Mouse (Mus musculus): ENCODE results near the gene Spem2.
A peak's percentile ranks its signal among the peaks of the same experiment; 100 is the strongest.

Gene Spem2

DNA sequence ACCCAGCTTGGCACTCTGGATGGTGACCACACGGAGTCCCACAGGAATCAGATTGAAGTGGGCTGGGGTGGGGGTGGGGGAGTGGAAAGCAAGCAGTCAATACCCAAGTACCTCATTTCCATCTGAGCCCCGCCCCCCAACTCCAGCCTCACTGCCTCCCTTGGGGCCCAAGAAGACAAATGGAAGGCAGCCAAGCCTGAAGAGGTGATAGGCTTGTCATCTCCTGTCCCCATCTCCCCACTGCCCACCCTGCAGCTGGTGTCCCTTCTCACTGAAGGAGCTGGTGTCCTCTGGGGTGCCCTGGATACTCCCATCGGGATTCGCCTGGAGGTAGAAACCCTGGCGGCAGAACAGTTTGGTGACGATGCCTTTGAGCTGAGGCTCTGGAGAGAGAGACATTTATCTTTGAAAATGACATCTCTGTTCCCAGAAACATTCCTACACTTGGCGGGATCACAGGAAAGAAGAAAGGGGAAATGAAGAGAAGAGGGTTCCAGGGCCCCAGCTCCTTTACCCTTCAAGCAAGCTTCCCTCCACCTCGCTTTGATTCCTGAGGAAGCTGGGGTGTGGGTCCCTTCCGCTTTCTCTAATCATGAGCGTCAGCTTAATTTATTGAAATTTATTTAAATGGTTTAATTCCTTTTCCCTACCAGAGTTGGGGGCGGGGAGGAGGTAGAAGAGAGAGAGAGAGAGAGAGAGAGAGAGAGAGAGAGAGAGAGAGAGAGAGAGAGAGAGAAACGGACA, 18.7 kb downstream of the Spem2 start:
- peak; percentile 68 for DNase-seq (ENCODE audit: low read depth, low spot score)

DNA sequence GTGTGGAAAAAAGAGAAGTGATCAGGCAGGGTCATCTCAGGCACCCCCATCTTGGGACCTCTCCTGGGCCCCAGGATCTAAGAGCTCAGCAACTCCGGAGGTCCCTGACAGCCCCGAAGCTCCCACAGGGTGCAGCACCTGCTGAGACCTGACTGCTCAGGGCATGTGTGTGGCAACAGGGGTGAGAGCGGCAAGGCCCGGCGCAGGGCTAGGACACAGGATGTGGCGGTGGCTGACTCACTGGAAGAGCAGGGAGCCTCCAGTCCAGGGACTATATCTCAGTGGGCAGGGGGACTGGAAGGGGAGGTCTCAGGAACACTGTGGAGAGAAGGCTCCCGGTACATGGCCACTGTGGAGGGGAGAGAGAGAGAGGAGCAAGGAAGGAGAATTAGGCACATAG, 20.3 kb downstream of the Spem2 start:
- DNase-seq (ENCODE audit: low read depth, low spot score): no peak

- no peak for DNase-seq (ENCODE audit: low read depth, low spot score)
Measured at GRCm38 (mm10) chr11:69795983-69796435, 22.3 kb downstream of the Spem2 start.

GRCm38 (mm10) chr11:69795168-69795982, 22.9 kb downstream of the Spem2 start, which contains the start of gene Chrnb1:
TSS of gene Chrnb1 (minus strand) at chr11:69795943.
- peak; percentile 99 for DNase-seq (ENCODE audit: low read depth, low spot score)

- no peak for DNase-seq (ENCODE audit: low read depth, low spot score)
Measured at GRCm38 (mm10) chr11:69793429-69793828, 24.8 kb downstream of the Spem2 start.

DNA sequence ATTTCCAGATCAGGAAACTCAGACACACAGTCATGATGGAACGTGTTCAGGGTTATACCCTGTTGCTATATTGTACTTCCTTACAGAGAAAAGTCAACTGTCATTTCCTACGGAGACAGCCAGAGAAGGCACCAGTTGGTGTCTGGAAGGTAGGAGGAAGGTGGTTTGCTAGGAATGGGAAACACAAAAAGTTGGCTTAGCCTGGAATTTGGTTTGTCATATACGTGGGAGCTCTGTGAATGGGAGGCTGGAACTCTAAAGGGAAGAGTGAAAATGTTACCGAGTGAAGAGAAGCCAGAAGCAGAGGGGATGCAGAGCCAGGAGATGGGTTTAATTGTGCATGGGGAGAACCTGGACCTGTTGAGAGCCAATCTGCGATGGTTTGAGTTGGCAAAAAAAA, 26.8 kb downstream of the Spem2 start:
- DNase-seq (ENCODE audit: low read depth, low spot score): no peak

DNA sequence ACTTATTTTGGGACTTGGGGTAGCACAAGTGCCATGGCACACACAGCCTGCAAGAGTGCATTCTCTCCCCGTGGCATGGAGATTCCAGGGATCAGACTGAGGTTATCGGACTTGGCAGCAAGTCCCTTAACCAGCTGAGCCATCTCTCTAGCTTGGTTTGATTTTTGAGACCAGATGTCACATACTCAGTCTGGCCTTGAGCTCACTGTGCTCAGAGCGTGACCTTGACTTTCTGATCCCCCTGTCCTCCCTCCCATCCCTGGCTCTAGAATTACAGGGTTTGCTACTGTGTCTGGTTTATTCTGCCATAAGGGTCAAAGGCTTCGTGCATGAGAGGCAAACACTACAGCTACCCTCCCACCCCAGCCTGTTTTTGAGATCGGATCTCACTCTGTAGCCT, 28.8 kb downstream of the Spem2 start:
- no peak for DNase-seq (ENCODE audit: low read depth, low spot score)

GRCm38 (mm10) chr11:69787306-69787705, 31.0 kb downstream of the Spem2 start:
- peak; percentile 59 for DNase-seq (ENCODE audit: low read depth, low spot score)

DNA sequence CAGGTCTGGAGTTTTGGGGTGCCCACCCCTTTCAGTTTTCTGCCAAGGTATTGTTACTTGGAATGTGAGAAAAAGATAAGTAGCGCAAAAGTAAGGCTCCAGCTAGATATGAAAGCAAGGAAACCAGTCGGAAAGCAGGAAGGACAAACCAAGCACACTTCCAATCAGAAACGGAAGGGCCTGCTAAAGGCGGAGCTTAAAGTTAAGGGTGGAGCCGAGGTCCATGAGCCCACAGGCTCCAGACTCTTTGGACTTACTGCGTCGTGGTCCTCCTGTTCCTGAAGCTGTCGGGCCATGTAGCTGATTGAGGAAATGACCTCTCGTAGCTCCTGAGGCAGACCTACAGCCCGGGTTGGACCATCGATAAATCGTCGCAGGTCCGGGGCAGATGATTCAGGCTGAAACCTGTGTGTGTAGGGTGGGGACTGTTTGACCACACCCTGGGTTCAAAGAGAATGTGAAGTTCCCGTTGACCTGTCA, 33.4 kb downstream of the Spem2 start:
- peak; percentile 85 for DNase-seq (ENCODE audit: low read depth, low spot score)

DNA sequence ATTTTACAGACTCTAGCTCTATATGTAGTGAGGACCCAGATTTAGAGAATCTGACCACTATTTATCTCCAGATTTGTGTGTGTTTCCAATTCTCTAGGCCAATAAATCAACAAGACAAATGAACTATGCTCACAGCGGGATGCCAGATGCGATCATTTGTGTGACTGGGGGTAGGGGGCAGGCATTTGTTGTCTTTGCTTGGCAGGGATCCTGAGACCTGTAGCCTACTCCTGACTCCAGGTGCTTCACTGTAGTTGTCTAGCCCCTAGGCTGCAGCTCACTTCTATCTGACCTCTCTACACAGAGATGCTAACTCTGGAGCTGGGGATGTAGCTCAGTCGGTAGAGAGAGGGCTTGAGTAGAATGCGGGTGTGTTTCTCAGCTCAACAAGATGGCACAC, 36.4 kb downstream of the Spem2 start:
- peak; percentile 87 for DNase-seq (ENCODE audit: low read depth, low spot score)

GRCm38 (mm10) chr11:69778985-69779384, 39.3 kb downstream of the Spem2 start:
- no peak for DNase-seq (ENCODE audit: low read depth, low spot score)

DNA sequence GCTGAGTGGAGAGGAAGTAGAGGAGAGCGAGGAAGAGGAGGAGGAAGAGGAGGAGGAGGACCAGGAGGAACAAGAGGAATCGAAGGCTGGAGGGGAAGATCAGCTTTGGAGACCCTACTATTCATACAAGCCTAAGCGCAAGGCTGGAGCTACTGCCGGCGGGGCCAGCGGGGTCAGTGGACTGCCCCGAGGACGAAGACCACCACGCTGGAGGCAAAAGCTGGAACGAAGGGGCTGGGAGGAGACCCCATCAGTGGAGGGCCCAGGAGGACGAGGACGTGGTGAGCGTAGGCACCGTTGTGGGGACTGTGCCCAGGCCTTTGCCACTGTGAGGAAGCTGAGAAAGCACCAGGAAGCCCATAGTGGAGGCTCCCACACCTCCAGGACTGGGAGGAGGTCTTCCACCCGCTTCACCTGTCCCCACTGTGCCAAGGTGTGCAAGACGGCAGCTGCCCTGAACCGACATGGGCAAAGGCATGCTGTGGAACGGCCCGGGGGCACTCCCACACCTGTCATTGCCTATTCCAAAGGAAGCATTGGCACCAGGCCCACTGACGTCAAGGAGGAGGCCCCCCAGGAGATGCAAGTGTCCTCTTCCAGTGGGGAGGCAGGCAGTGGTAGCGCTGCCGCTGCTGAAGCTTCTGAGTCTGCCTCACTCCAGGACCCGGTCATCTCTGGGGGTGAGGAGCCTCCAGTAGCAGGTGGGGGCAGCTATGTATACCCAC, 39.8 kb downstream of the Spem2 start:
- DNase-seq (ENCODE audit: low read depth, low spot score): no peak

- no peak for DNase-seq (ENCODE audit: low read depth, low spot score)
Measured at GRCm38 (mm10) chr11:69777504-69778257, 40.6 kb downstream of the Spem2 start.

DNA sequence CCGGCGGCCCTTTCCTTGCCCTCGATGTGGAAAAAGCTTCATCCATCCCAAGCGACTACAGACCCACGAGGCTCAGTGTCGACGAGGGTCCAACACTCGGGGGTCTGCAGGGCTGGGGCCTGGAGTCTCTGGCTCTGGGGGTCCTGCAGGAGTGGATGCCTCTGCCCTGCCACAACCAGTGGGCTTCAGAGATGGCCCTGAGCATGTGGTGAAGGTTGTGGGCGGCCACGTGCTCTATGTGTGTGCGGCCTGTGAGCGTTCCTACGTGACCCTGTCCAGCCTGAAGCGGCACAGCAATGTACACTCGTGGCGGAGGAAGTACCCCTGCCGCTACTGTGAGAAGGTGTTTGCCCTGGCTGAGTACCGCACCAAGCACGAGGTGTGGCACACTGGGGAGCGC, 41.8 kb downstream of the Spem2 start:
- DNase-seq (ENCODE audit: low read depth, low spot score): no peak

GRCm38 (mm10) chr11:69775716-69776115, 42.5 kb downstream of the Spem2 start:
- no peak for DNase-seq (ENCODE audit: low read depth, low spot score)

- no peak for DNase-seq (ENCODE audit: low read depth, low spot score)
Measured at GRCm38 (mm10) chr11:69774961-69775360, 43.3 kb downstream of the Spem2 start.

DNA sequence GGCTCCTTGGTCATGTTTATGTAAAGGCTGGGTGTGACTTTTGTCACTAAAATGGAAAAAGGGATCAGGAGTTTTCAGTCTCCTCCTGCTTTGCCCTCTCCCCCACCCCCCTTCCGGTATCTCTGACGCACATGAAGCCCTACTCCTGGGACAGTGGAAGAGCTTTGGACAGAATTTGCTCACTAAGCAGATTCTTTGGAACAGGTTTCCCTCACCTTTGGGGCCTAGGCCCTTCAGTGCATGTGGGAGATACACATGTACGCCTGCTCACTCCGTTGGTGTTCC, 50.7 kb downstream of the Spem2 start:
- no peak for DNase-seq (ENCODE audit: low read depth, low spot score)

DNA sequence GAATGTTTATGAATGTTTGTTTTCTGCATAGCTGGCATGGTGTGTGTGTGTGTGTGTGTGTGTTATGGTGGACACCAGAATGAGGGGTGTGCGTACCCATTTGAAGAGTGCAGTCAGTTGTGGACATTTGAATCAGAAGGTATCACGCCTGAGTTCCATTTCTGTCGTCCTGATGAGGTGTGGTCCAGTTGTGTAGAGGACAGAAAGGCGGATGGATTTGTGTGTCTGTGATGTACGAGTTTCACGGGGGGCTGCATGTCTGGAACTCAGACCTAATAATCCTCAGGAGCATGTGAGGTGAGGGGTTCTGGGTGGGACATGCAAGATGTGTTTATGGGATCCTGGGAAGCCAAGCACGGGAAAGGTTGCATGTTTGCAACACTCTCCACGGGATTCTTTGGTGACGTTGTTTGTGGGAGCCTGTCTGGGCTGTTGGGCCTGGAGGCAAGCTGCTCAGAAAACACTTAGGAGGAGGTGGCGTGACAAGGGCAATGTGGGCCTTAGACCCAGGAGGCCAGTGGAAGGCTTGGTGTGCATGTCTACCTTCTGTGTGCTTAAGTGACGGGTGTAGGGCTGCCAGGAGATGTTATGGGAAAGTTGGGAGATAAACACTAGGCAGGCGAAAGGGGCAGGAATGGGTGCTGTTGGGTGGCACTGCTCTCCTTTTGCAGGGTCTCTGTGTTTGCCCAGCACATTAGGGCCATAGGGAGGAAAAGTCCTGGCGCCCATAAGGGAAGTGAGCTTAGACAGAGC, 51.2 kb downstream of the Spem2 start:
- no peak for DNase-seq (ENCODE audit: low read depth, low spot score)
